Mouse (Mus musculus) lung, postnatal 4 days (tissue): ENCODE measurements at regions not wholly inside any gene's neighbourhood (a gene's known extent, or its start where the extent isn't known, plus 50 kb on each side); places are given as distances from the start of the nearest gene placed in this dataset.

Experiments used
- DNase-seq, 2 experiments: peaks; one replicate each; pipeline ENCODE4 v3.0.0; 2021

GRCm38 (mm10) chr6:118330496-118330895, 88.8 kb downstream of the Bms1 start:
- no peak for DNase-seq

- no peak for DNase-seq
These were observed 91.8 kb downstream of the Bms1 start for GRCm38 (mm10) chr6:118327458-118327857.

DNA sequence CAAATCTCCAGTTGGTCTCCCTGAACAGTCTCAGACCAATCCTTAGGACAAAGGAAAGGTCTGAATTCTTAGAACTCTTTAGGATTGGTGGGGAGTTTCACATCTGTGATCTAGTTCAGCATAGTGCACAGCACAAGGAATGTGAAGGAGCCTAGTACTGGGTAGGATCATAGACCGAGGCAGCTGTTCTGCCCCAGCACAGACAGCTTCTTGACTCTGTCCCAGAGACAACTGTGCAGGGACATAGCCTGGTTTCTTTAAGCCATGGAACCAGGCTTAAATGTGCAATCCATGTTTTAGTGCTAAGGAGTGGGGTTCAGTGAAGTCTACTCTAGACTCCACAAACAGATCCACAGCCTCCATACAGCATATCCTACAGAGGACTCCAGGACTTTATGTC, 93.6 kb downstream of the Bms1 start:
- DNase-seq = no peak

DNA sequence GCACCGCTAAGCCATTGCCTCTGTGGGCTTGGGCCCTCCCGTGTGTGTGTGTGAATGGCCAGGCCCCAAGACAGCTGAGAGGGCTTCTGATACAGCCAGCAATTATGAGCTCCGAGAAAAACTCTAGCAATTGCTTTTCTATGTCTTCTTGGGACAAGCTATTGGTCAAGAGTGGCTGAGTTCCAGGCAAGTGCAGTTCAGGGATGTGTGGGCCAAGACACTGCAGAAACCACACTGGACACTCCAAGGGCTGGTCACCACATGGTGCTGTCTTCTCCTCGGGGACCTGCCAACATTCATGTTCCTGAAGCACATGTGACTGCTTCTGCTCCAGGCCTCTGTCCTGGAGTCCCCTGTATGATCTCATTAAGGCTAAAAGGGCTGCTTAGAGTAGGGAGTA, 94.7 kb downstream of the Bms1 start:
- no peak for DNase-seq

DNA sequence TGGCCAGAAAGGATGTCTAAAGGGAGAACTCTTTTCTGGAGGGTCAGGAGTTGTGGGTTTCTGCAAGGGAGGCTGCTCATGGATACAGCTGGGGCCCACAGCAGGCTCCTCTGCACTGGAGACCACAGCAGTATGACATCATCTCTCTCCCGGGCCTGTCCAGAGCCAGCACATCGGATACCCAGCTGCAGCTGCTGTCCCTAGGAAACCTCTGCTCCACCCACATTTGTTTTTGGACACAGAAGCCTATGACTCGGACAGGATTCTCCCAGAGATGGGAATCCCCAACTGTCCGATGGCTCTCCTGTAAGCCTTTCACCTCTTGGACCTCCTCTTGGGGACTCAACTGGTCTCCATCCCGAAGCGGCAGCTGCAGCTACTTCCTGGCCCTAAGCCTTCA, 96.2 kb downstream of the Bms1 start:
- no peak for DNase-seq

DNA sequence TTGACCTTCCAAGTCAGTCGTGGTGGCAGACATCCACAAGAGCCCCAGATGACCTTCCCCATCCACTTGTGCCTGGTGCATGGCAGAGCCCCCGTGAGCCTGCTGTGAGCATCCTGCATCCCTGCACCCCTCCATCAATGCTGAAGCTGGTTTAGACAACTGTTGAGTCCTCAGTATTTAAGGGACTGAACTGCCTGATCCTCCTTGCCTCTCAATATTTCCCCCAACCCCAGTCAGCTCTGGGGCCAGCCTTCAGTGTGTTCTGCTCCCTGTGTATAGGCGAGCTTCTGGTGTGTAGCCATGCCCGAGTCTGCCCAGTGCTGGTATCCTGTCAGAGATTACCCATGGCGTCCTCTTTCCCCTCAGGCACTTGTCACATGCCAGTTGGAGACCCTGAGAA, 96.6 kb downstream of the Bms1 start:
- DNase-seq = no peak

- no peak for DNase-seq
These were observed 97.2 kb downstream of the Bms1 start for GRCm38 (mm10) chr6:118322061-118322460.

GRCm38 (mm10) chr6:118320021-118320525, 99.2 kb downstream of the Bms1 start:
- no peak for DNase-seq

DNA sequence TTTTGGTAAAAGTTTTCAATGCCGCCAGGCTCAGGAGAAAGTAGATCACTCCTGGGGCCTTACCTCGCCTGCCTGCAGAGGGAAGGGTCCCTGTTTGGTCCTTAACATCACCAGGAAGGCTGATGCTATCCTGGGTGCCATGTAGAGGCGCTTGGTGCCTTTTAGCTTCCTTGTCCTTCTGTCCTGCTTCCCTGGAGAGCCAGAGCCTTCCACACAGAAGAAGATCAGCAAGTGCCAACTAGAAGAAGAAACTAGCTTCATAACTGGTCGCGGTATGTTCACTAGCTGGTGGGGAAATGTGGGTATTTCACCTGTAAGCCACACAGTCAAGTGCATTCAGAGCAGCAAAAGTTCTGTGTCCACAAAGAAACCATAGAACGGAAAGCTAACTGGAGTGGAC, 103.4 kb downstream of the Bms1 start:
- DNase-seq = no peak

GRCm38 (mm10) chr6:118314941-118315687, 104.2 kb downstream of the Bms1 start:
- no peak for DNase-seq

- DNase-seq = no peak
These were observed 108.2 kb downstream of the Bms1 start for GRCm38 (mm10) chr6:118311081-118311480.

DNA sequence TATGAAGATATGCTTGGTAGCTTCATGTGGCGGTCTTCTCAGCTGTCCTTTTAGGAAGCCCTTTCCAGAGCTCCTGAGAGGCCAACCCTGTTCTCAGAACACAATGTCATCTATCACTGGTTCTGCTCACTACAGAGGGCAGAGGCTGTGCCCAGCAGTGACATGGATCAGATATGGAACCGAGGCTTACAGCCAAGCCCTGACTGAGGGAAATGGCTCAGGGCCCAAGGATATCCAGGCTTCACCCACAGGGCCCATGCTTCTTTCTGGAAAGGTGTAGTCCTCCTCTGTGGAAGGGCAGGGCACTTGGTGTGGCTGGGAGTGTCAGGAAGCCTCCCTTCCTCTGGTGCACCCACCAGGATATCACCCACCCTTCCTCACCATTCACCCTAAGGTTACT, 109.4 kb downstream of the Bms1 start:
- DNase-seq = no peak

DNA sequence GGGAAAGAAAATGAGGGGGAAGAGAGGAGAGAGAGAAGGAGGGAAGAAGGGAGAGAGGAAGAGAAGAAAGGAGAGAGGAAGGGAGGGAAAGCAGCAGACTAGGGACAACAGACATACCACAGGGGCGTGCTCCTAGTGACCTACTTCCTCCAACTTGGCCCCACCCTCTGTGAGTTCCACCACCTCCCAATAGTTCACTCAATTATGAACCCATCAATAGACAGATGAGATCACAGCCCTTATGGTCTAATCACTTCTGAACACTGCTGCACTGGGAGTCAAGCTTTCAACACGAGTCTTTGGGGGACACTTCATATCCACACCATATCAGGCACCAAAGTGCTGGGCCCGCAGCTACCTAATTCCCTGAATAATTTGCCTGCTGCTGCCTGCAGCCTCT, 110.7 kb downstream of the Bms1 start:
- no peak for DNase-seq

GRCm38 (mm10) chr6:118307481-118307880, 110.0 kb upstream of the Ret start:
- no peak for DNase-seq

DNA sequence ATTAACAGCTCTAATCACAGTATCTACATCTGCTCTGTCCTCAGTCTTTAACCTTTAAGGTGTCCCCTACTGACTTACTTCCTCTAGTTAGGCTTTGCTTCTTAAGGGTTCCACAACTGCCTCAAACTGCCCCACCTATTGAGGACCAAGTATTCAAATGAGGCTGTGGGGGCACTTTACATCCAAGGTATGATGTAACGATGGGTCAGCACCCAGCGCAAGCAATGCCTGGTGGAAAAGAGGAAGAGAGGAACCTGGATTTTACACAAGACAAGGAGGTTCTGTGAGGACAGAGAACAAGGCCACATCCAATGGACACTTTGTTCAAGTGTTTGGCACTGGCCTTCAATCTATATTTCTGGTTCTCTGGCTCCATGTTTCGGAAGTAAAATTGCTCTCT, 107.7 kb upstream of the Ret start:
- DNase-seq = no peak

DNA sequence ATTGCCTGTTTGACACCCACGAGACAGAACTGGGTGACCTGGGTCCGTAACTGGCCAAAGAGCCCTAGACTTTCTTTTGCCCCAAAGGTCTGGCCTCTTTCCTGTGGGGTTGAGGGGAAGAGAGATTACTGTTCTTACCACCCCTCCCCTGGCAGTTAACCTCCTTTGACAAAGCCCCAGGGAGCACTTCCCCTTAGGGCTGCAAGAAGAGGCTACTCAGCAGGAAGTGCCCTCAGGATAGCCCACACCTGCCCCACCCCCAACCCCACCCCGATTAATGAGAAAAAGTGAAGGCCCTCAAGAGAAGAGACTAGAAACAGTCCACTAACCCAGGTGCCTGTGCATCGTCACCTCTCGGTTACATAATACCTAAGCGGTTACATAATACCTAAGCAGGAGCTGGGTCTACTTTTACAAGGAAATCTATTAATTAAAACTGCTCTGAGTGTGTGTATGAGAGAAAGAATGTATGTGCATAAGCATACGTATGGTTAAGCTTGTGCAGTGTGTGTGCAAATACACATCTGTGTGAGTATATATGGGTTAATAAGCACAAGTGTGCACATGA, 105.3 kb upstream of the Ret start:
- DNase-seq = no peak

- no peak for DNase-seq
These were observed 104.6 kb upstream of the Ret start for GRCm38 (mm10) chr6:118301880-118302782.

DNA sequence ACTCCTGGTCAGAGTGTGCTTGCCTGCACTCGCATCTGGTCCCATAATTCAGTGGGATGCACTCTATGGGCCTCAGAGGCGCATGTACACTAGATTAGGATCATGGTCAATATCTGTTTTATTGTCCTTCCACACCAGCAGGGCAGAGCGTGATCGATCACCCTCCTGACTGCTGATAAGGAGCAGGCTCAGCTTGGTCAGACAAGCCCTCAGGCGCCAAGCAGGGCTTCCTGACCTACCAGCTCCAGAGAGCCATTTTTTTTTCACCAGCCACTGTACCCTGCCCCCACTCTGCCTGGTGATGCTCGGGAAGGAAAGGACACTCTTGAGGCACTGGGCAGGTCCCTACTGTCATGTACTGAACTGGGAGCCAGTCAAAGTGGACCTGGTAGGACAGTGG, 103.3 kb upstream of the Ret start:
- no peak for DNase-seq

GRCm38 (mm10) chr6:118297576-118297975, 100.1 kb upstream of the Ret start:
- no peak for DNase-seq

- DNase-seq = no peak
These were observed 96.5 kb upstream of the Ret start for GRCm38 (mm10) chr6:118293986-118294385.

DNA sequence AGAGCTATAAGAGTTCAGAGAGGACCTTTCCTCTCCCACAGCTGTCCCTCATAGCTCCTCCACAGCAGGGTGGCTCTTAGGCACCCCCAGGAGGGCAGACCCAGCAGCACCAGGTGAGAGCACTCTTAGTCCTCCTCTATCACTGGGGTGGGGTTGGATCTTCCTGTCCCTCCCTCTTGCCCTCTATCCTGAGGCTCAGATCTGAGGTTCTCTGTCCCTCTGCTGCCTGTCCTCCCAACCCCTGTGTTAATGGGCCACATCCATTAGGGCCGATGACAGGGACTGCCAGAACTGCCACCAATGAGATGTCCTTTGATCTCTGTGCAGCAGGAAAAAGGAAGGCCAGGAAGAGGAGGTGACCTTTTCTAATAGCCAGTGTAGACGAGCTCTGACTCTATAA, 95.4 kb upstream of the Ret start:
- no peak for DNase-seq

DNA sequence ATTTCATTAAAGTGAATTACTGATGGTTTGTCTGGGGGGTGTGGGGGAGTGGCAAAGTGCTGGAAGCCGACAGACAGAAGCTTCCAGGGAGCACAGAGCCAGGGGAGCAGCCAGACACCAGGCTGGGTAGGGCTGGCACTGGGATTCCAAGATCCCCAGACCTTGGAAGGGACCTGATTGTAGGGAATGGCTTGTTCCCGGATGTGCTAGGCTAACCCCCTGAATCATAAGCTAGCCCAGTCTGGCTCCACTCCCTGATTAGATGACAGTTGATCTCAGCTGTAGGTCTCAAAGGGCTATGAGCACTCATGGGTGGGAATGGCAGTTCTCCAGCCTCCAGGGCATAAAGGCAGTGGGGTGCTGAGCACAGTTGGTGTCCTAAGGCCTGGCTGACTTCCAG, 94.8 kb upstream of the Ret start:
- DNase-seq = no peak

GRCm38 (mm10) chr6:118291426-118291825, 93.9 kb upstream of the Ret start:
- no peak for DNase-seq

GRCm38 (mm10) chr6:118285246-118285645, 87.7 kb upstream of the Ret start:
- DNase-seq = no peak
